In the genomic region with DNA sequence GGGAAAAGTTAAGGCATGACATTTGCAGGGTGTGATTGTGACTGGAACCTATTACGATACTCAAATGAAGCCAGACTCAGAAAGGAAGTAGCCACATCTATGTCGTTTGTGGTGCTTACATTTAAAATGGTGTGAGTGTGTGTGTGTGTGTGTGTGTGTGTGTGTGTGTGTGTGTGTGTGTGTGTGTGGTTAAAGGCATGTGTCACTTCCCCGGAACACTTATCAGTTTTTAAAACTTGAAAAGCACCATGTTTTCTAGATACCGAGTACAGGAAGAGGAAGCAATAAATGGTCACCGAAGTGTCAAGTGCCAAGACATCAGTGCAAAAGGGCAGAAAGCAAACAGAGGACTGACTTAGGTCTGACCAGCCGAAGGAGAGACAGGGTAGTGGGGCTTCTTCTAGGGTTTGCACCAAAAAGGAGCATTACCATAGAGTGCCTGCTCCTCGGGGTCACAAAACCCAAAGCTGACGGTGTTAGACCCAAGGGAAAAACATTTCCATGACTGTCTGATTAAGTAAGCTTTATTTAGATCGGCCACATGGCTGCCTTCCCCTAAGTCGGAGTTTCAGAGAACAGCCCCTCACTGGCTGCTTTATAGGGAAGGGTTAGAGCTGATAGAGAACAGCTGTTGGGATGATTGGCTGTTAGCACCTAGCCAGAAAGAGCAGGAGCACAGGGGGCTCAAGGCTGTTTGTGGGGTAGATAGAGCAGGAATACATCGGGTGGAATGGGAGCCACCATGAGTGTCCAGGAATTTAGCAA, we compare ENCODE assay signal across 14 mouse cellular contexts. TPM values are rescaled to one million over a fixed set of nuclear protein-coding genes. Genes with fewer than 3 reads are reported as not detected.
DNase-seq lines count a peak whose midpoint lies in the region; ATAC-seq and TF ChIP-seq lines count a peak whose summit lies in the region.
"Had no signal": no experiment of that assay in that cellular context is flagged by ENCODE, and none has a peak within 500 bp of the region (broad histone marks: within the 10 kb centered on the region; RNA-seq: fewer than 3 reads in every experiment).

No protein-coding gene starts in this region.

- H3K27me3 ChIP-seq in limb, embryonic 11.5 days (ENCODE audit: control insufficient read depth, insufficient read depth, low read length), result no peaks in the 10 kb centered on the region
- H3K27me3 ChIP-seq in limb, embryonic 10.5 days (ENCODE audit: low read depth, poor library complexity, severe bottlenecking), result peaks cover 9% of the 10 kb centered on the region
- no peaks in the 10 kb centered on the region for H3K27me3 ChIP-seq in CH12.LX (replicated peaks)
- no peaks in the 10 kb centered on the region for H3K27me3 ChIP-seq in megakaryocyte, embryonic 14.5 days (replicated peaks)
- H3K27me3 ChIP-seq: liver, embryonic 15.5 days had no signal

- 24% methylated on average over 11 of the region's 11 CpGs for WGBS in limb, embryonic 11.5 days
- WGBS in limb, embryonic 10.5 days, result 44% methylated on average over 11 of the region's 11 CpGs

- no peaks in the 10 kb centered on the region for H3K36me3 ChIP-seq in limb, embryonic 11.5 days (ENCODE audit: control insufficient read depth, insufficient read depth, low read length)
- no peaks in the 10 kb centered on the region for H3K36me3 ChIP-seq in limb, embryonic 10.5 days
- peaks cover 2 to 23% of the 10 kb centered on the region in 2 experiments for H3K36me3 ChIP-seq in CH12.LX (replicated peaks in 1 of 2; ENCODE audit: control insufficient read depth in 1 of 2, insufficient read depth in 1 of 2, low read length in 1 of 2)
- peaks cover 32% of the 10 kb centered on the region for H3K36me3 ChIP-seq in megakaryocyte, embryonic 14.5 days (replicated peaks; ENCODE audit: low read length)
- H3K36me3 ChIP-seq: liver, embryonic 15.5 days had no signal

- 0 out of 2 replicates have a peak, but pooled peaks have one; percentile 39 for ATAC-seq in limb, embryonic 11.5 days (ENCODE audit: insufficient number of reproducible peaks, low FRiP score, low TSS enrichment, low read depth)
- ATAC-seq in common myeloid progenitor, adult 5-6 weeks (replicated peaks; ENCODE audit: low read depth, poor library complexity, severe bottlenecking), result peak; percentile 37
- ATAC-seq: intestine, embryonic 16.5 days had no signal

- no peaks in the 10 kb centered on the region for H3K79me2 ChIP-seq in CH12.LX (replicated peaks; ENCODE audit: control insufficient read depth, extremely low read depth, insufficient read depth, poor library complexity, severe bottlenecking)

- dilution Hi-C loops in CH12.LX (cut with MboI; ENCODE audit: extremely low pct_ligation_motif_present, extremely low pct_unique_long_range_greater_than_20kb, low sequenced_read_pairs), result no loop called here

- DNase-seq in limb, embryonic 11.5 days (ENCODE audit: low spot score), result peak; percentile 44
- no peak for DNase-seq in limb, embryonic 10.5 days (ENCODE audit: low spot score)
- DNase-seq in CH12.LX (ENCODE audit: extremely low read depth), result peak; percentile 67
- no peak for DNase-seq in layer of hippocampus, adult 8-10 months (ENCODE audit: low spot score in 2 of 2)
- no peak for DNase-seq in frontal cortex, postnatal 25 days (ENCODE audit: low spot score in 2 of 2)
- DNase-seq in testis, postnatal 10 days (ENCODE audit: low spot score), result no peak
- DNase-seq: cerebellum, adult 9-10 months; midbrain, embryonic 14.5 days had no signal

- no peaks in the 10 kb centered on the region for H3K9me3 ChIP-seq in limb, embryonic 11.5 days (ENCODE audit: control insufficient read depth, low read length)
- no peaks in the 10 kb centered on the region for H3K9me3 ChIP-seq in limb, embryonic 10.5 days (replicated peaks)
- H3K9me3 ChIP-seq in CH12.LX (replicated peaks; ENCODE audit: low read length), result no peaks in the 10 kb centered on the region
- no peaks in the 10 kb centered on the region for H3K9me3 ChIP-seq in megakaryocyte, embryonic 14.5 days
- H3K9me3 ChIP-seq: liver, embryonic 15.5 days had no signal

- no peak for TF ChIP-seq RAD21 in CH12.LX (IDR thresholded peaks at IDR 0.05; ENCODE audit: low read depth, low read length)

- TF ChIP-seq POLR2A in CH12.LX (IDR thresholded peaks at IDR 0.05; ENCODE audit: low read depth, low read length), result no peak

- H3K4me3 ChIP-seq in limb, embryonic 11.5 days (ENCODE audit: low read depth, low read length), result no peak overlapping the region
- H3K4me3 ChIP-seq in limb, embryonic 10.5 days, result no peak overlapping the region
- H3K4me3 ChIP-seq in CH12.LX (replicated peaks in 1 of 3; ENCODE audit: low read depth in 2 of 3, low read length in 2 of 3, poor library complexity in 1 of 3), result no peak overlapping the region
- H3K4me3 ChIP-seq in megakaryocyte, embryonic 14.5 days (replicated peaks), result peak overlapping the region; percentile 79
- H3K4me3 ChIP-seq: layer of hippocampus, adult 2 months; liver, embryonic 15.5 days had no signal

- no peak for TF ChIP-seq CTCF in CH12.LX (conservative IDR thresholded peaks at IDR 0.05 in 1 of 2, IDR thresholded peaks at IDR 0.05 in 1 of 2; ENCODE audit: low read depth in 2 of 2, low read length in 2 of 2)

- in situ Hi-C loops in CH12.LX (cut with MboI; ENCODE audit: low pct_ligation_motif_present, low pct_unique_long_range_greater_than_20kb, low sequenced_read_pairs), result no loop called here

- peaks cover 8% of the 10 kb centered on the region for H3K4me1 ChIP-seq in limb, embryonic 11.5 days (ENCODE audit: control insufficient read depth, insufficient read depth, low read length)
- peaks cover 24% of the 10 kb centered on the region for H3K4me1 ChIP-seq in limb, embryonic 10.5 days
- H3K4me1 ChIP-seq in CH12.LX (ENCODE audit: control insufficient read depth in 1 of 2, insufficient read depth in 2 of 2), result peaks cover 24 to 85% of the 10 kb centered on the region in 2 experiments
- peaks cover 84% of the 10 kb centered on the region for H3K4me1 ChIP-seq in megakaryocyte, embryonic 14.5 days

- peak; percentile 41; the same call in 1 of the 2 replicates for TF ChIP-seq EP300 in CH12.LX (IDR thresholded peaks at IDR 0.05; ENCODE audit: low read length)

- no peak overlapping the region for H3K27ac ChIP-seq in limb, embryonic 11.5 days (replicated peaks; ENCODE audit: low read depth, low read length)
- H3K27ac ChIP-seq in limb, embryonic 10.5 days, result no peak overlapping the region; the same call in 1 of the 2 replicates
- peak overlapping the region; percentile 54 for H3K27ac ChIP-seq in CH12.LX (ENCODE audit: insufficient read depth, low read depth)
- H3K27ac ChIP-seq: layer of hippocampus, adult 2 months; liver, embryonic 15.5 days had no signal

- no peak overlapping the region for H3K4me2 ChIP-seq in limb, embryonic 11.5 days (ENCODE audit: low read depth, severe bottlenecking)
- 0 out of 2 replicates have a peak overlapping the region, but pooled peaks have one; percentile 23 for H3K4me2 ChIP-seq in CH12.LX (ENCODE audit: insufficient read depth, low read depth, poor library complexity, severe bottlenecking)
- H3K4me2 ChIP-seq: liver, embryonic 15.5 days had no signal

- H3K9ac ChIP-seq in limb, embryonic 11.5 days (ENCODE audit: low read length), result no peak overlapping the region
- peak overlapping the region; percentile 35; the same call in 1 of the 2 replicates for H3K9ac ChIP-seq in CH12.LX (ENCODE audit: insufficient read depth, low read depth)
- H3K9ac ChIP-seq: liver, embryonic 15.5 days had no signal

RNA-seq across cellular contexts. Expression of a gene that starts 19.1 kb away (rescaled TPM):
- not detected in 2 replicates for polyA plus RNA-seq in limb, embryonic 11.5 days (2014; fragmentation: Nextera tagmentation; extraction: Ambion mirVana)
- polyA plus RNA-seq in limb, embryonic 10.5 days (2016; fragmentation: Nextera tagmentation; extraction: Ambion mirVana), result not detected in 2 replicates
- total RNA-seq in CH12.LX (2012; rRNA removed) (not detected in 2 replicates), CH12.LX (2014; rRNA removed) (not detected in 2 replicates)
- 0.19 TPM in 1 of 2 replicates, not detected in the other for polyA plus RNA-seq in CH12.LX (2012; ENCODE audit: insufficient read length, low read depth)
- not detected in 2 replicates for total RNA-seq in common myeloid progenitor, adult 5-6 weeks (2017)
- polyA plus RNA-seq in megakaryocyte, embryonic 14.5 days (2012; ENCODE audit: insufficient read depth, low replicate concordance), result 0.17 TPM in 1 of 2 replicates, not detected in the other
- total RNA-seq in layer of hippocampus, adult 8-10 months (2022), result not detected
- total RNA-seq: layer of hippocampus, adult 2 months had no signal
- polyA plus RNA-seq: intestine, embryonic 16.5 days; liver, embryonic 15.5 days; midbrain, embryonic 14.5 days; urinary bladder, adult 2 months had no signal

RNA-seq across cellular contexts. Expression of a gene that starts 19.5 kb away (rescaled TPM):
- 7.6 and 7.9 TPM in 2 replicates for polyA plus RNA-seq in limb, embryonic 11.5 days (2014; fragmentation: Nextera tagmentation; extraction: Ambion mirVana)
- polyA plus RNA-seq in limb, embryonic 10.5 days (2016; fragmentation: Nextera tagmentation; extraction: Ambion mirVana), result 6.7 and 7.8 TPM in 2 replicates
- total RNA-seq in CH12.LX (2012; rRNA removed) (172 and 205 TPM in 2 replicates), CH12.LX (2014; rRNA removed) (133 and 155 TPM in 2 replicates)
- polyA plus RNA-seq in CH12.LX (2012; ENCODE audit: insufficient read length, low read depth), result 84.9 and 93.4 TPM in 2 replicates
- 299 and 432 TPM in 2 replicates for total RNA-seq in common myeloid progenitor, adult 5-6 weeks (2017)
- polyA plus RNA-seq in megakaryocyte, embryonic 14.5 days (2012; ENCODE audit: insufficient read depth, low replicate concordance), result 398 and 732 TPM in 2 replicates
- total RNA-seq in layer of hippocampus, adult 8-10 months (2022), result 10 to 100 TPM in 1 of 4 experiments, 1 to 10 TPM in 3; 5.0 to 11.9 (median 8.9) TPM

RNA-seq across cellular contexts. Expression of a gene that starts 39.4 kb away (rescaled TPM):
- polyA plus RNA-seq in limb, embryonic 11.5 days (2014; fragmentation: Nextera tagmentation; extraction: Ambion mirVana), result 102 and 118 TPM in 2 replicates
- 126 and 158 TPM in 2 replicates for polyA plus RNA-seq in limb, embryonic 10.5 days (2016; fragmentation: Nextera tagmentation; extraction: Ambion mirVana)
- total RNA-seq in CH12.LX (2012; rRNA removed) (107 and 136 TPM in 2 replicates), CH12.LX (2014; rRNA removed) (91.0 and 105 TPM in 2 replicates)
- polyA plus RNA-seq in CH12.LX (2012; ENCODE audit: insufficient read length, low read depth), result 197 and 199 TPM in 2 replicates
- 33.8 and 37.4 TPM in 2 replicates for total RNA-seq in common myeloid progenitor, adult 5-6 weeks (2017)
- 11.7 and 61.2 TPM in 2 replicates for polyA plus RNA-seq in megakaryocyte, embryonic 14.5 days (2012; ENCODE audit: insufficient read depth, low replicate concordance)
- 10 to 100 TPM; 32.3 to 36.9 (median 33.4) TPM for total RNA-seq in layer of hippocampus, adult 8-10 months (2022)

RNA-seq across cellular contexts. Expression of a gene that starts 39.6 kb away (rescaled TPM):
- 52.6 and 53.8 TPM in 2 replicates for polyA plus RNA-seq in limb, embryonic 11.5 days (2014; fragmentation: Nextera tagmentation; extraction: Ambion mirVana)
- polyA plus RNA-seq in limb, embryonic 10.5 days (2016; fragmentation: Nextera tagmentation; extraction: Ambion mirVana), result 52.0 and 55.9 TPM in 2 replicates
- total RNA-seq in CH12.LX (2012; rRNA removed) (63.3 and 66.5 TPM in 2 replicates), CH12.LX (2014; rRNA removed) (98.8 and 105 TPM in 2 replicates)
- 95.8 and 96.3 TPM in 2 replicates for polyA plus RNA-seq in CH12.LX (2012; ENCODE audit: insufficient read length, low read depth)
- 55.7 and 63.4 TPM in 2 replicates for total RNA-seq in common myeloid progenitor, adult 5-6 weeks (2017)
- polyA plus RNA-seq in megakaryocyte, embryonic 14.5 days (2012; ENCODE audit: insufficient read depth, low replicate concordance), result 10.1 and 36.5 TPM in 2 replicates
- 10 to 100 TPM; 16.0 to 20.6 (median 17.9) TPM for total RNA-seq in layer of hippocampus, adult 8-10 months (2022)

RNA-seq across cellular contexts. Expression of a gene that starts 56.4 kb away (rescaled TPM):
- polyA plus RNA-seq in limb, embryonic 11.5 days (2014; fragmentation: Nextera tagmentation; extraction: Ambion mirVana), result not detected in 2 replicates
- polyA plus RNA-seq in limb, embryonic 10.5 days (2016; fragmentation: Nextera tagmentation; extraction: Ambion mirVana), result not detected in 2 replicates
- not detected in 2 replicates for total RNA-seq in CH12.LX (2012; rRNA removed)
- not detected in 2 replicates for total RNA-seq in CH12.LX (2014; rRNA removed)
- not detected in 2 replicates for polyA plus RNA-seq in CH12.LX (2012; ENCODE audit: insufficient read length, low read depth)
- total RNA-seq in common myeloid progenitor, adult 5-6 weeks (2017), result not detected in 2 replicates
- not detected in 2 replicates for polyA plus RNA-seq in megakaryocyte, embryonic 14.5 days (2012; ENCODE audit: insufficient read depth, low replicate concordance)
- not detected for total RNA-seq in layer of hippocampus, adult 8-10 months (2022)
- polyA plus RNA-seq: intestine, embryonic 16.5 days; liver, embryonic 15.5 days; midbrain, embryonic 14.5 days had no signal

Comparison
In these comparisons a context has a peak if more than half of its experiments do, and no peak if none do; other contexts are left out.
1. DNase-seq: peak in limb, embryonic 11.5 days (single experiment) and CH12.LX (single experiment); none in limb, embryonic 10.5 days (single experiment), layer of hippocampus, adult 8-10 months (0 of 2), frontal cortex, postnatal 25 days (0 of 2) and testis, postnatal 10 days (single experiment).